Mouse (Mus musculus) skeletal muscle tissue, adult 2 months (tissue): ENCODE results near the gene Abcc4.
"Not testable (repeated sequence)": the region's sequence is repeated elsewhere in the genome, so short reads cannot be mapped to it uniquely, and the experiment has no call there.

ENCODE experiments used
- DNase-seq: peaks from one replicate; pipeline ENCODE4 v3.0.0-alpha.2; 2012; ENCODE audit warnings: low read depth, low spot score

Abcc4 gene

GRCm38 (mm10) chr14:118678279-118678985 lies 27.6 kb downstream of the Abcc4 start:
- DNase-seq = no peak

- DNase-seq = no peak
Measured at GRCm38 (mm10) chr14:118676308-118676994, 29.6 kb downstream of the Abcc4 start.

- DNase-seq = peak; percentile 56
Measured at GRCm38 (mm10) chr14:118674705-118675139, 31.3 kb downstream of the Abcc4 start.

GRCm38 (mm10) chr14:118674224-118674623 lies 31.8 kb downstream of the Abcc4 start:
- DNase-seq = no peak

- DNase-seq = no peak
Measured at GRCm38 (mm10) chr14:118673501-118673900, 32.5 kb downstream of the Abcc4 start.

- not testable (repeated sequence) for DNase-seq
Measured at GRCm38 (mm10) chr14:118672931-118673330, 33.1 kb downstream of the Abcc4 start.

- no peak for DNase-seq
Measured at GRCm38 (mm10) chr14:118667499-118667898, 38.5 kb downstream of the Abcc4 start.

GRCm38 (mm10) chr14:118664661-118665060 lies 41.4 kb downstream of the Abcc4 start:
- DNase-seq = no peak

GRCm38 (mm10) chr14:118662625-118663276 lies 43.3 kb downstream of the Abcc4 start:
- DNase-seq = no peak

- DNase-seq = no peak
Measured at GRCm38 (mm10) chr14:118662124-118662523, 43.9 kb downstream of the Abcc4 start.

- DNase-seq = no peak
Measured at GRCm38 (mm10) chr14:118659230-118659629, 46.8 kb downstream of the Abcc4 start.

- DNase-seq = no peak
Measured at GRCm38 (mm10) chr14:118658328-118658692, 47.7 kb downstream of the Abcc4 start.

- no peak for DNase-seq
Measured at GRCm38 (mm10) chr14:118657673-118658327, 48.2 kb downstream of the Abcc4 start.

- DNase-seq = no peak
Measured at GRCm38 (mm10) chr14:118657206-118657605, 48.8 kb downstream of the Abcc4 start.

GRCm38 (mm10) chr14:118656036-118656435 lies 50.0 kb downstream of the Abcc4 start:
- no peak for DNase-seq

- no peak for DNase-seq
Measured at GRCm38 (mm10) chr14:118654903-118655302, 51.1 kb downstream of the Abcc4 start.

GRCm38 (mm10) chr14:118651704-118652439 lies 54.1 kb downstream of the Abcc4 start:
- no peak for DNase-seq

GRCm38 (mm10) chr14:118649895-118650256 lies 56.1 kb downstream of the Abcc4 start:
- DNase-seq = no peak

GRCm38 (mm10) chr14:118649199-118649894 lies 56.7 kb downstream of the Abcc4 start:
- DNase-seq = peak; percentile 47

- DNase-seq = not testable (repeated sequence)
Measured at GRCm38 (mm10) chr14:118642940-118643591, 63.0 kb downstream of the Abcc4 start.
